In the genomic region with DNA sequence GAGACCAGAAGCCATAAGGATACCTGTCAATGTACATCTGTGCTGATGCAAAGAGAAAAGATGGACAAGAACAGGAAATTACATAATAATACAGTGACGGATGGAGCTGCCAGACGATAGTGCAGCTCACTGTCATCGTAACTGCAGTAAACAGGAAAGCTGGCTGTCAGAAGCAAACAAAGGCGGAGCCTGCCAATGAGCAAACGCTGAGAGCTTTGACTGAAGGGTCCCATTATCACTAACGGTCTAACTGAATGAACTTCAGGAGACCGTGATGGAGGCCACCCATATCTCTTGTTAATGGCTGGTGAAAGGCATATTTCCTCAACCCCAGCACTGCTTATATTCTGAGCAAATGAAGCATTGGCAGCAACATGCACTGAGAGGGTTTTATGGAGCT, we compare ENCODE assay signal across 16 mouse cellular contexts.
A peak's percentile ranks its signal among the peaks of the same experiment; 100 is the strongest.
DNase-seq lines count a peak whose midpoint lies in the region; ATAC-seq lines count a peak whose summit lies in the region.
"Had no signal": no experiment of that assay in that cellular context is flagged by ENCODE, and none has a peak within 500 bp of the region (broad histone marks: within the 10 kb centered on the region; RNA-seq: fewer than 3 reads in every experiment).

No protein-coding gene starts in this region.

- H3K4me3 ChIP-seq in forebrain, embryonic 15.5 days = no peak overlapping the region
- no peak overlapping the region for H3K4me3 ChIP-seq in forebrain, embryonic 12.5 days (replicated peaks)
- H3K4me3 ChIP-seq in liver, embryonic 13.5 days (replicated peaks) = 0 out of 2 replicates have a peak overlapping the region, but pooled peaks have one; percentile 12
- H3K4me3 ChIP-seq: heart, embryonic 13.5 days; hindbrain, embryonic 12.5 days; limb, embryonic 15.5 days had no signal

- peak; percentile 17 for DNase-seq in c-Kit-positive CD71-positive TER-119-negative erythroid progenitor cells, embryonic 14.5 days (ENCODE audit: low read depth)
- peak; percentile 8 for DNase-seq in liver, embryonic 13.5 days
- DNase-seq in cerebellum, adult 18-20 months = no peak
- DNase-seq in gastrocnemius, postnatal 10 days = no peak
- DNase-seq in kidney, postnatal 10 days = no peak
- DNase-seq: cerebellum, adult 11-12 months; gastrocnemius, postnatal 14 days; kidney, adult 11 months; kidney, postnatal 36 days; right cerebral cortex, adult 18-20 months had no signal

- ATAC-seq in forebrain, embryonic 15.5 days (replicated peaks) = 0 out of 2 replicates have a peak, but pooled peaks have one; percentile 10
- ATAC-seq in forebrain, embryonic 12.5 days (ENCODE audit: low FRiP score) = no peak
- ATAC-seq in erythroblast, adult 5-6 weeks (replicated peaks; ENCODE audit: low FRiP score, poor library complexity, severe bottlenecking) = 0 out of 2 replicates have a peak, but pooled peaks have one; percentile 43
- peak; percentile 56 for ATAC-seq in liver, embryonic 13.5 days (ENCODE audit: low read depth)

- H3K36me3 ChIP-seq in forebrain, embryonic 15.5 days = no peaks in the 10 kb centered on the region
- no peaks in the 10 kb centered on the region for H3K36me3 ChIP-seq in forebrain, embryonic 12.5 days (replicated peaks)
- H3K36me3 ChIP-seq in liver, embryonic 13.5 days = no peaks in the 10 kb centered on the region
- H3K36me3 ChIP-seq: heart, embryonic 13.5 days; hindbrain, embryonic 12.5 days; limb, embryonic 15.5 days had no signal

- H3K27me3 ChIP-seq in forebrain, embryonic 15.5 days = peaks cover 29% of the 10 kb centered on the region
- peaks cover 83% of the 10 kb centered on the region for H3K27me3 ChIP-seq in forebrain, embryonic 12.5 days
- no peaks in the 10 kb centered on the region for H3K27me3 ChIP-seq in liver, embryonic 13.5 days
- H3K27me3 ChIP-seq: heart, embryonic 13.5 days; limb, embryonic 15.5 days had no signal

- H3K27ac ChIP-seq in forebrain, embryonic 15.5 days (replicated peaks) = no peak overlapping the region
- no peak overlapping the region for H3K27ac ChIP-seq in forebrain, embryonic 12.5 days
- H3K27ac ChIP-seq in liver, embryonic 13.5 days = 0 out of 2 replicates have a peak overlapping the region, but pooled peaks have one; percentile 25
- H3K27ac ChIP-seq: heart, embryonic 13.5 days; hindbrain, embryonic 12.5 days; limb, embryonic 15.5 days had no signal

- peak overlapping the region; percentile 1; the same call in 1 of the 2 replicates for H3K4me2 ChIP-seq in forebrain, embryonic 15.5 days (replicated peaks)
- no peak overlapping the region; the same call in 1 of the 2 replicates for H3K4me2 ChIP-seq in forebrain, embryonic 12.5 days
- H3K4me2 ChIP-seq in liver, embryonic 13.5 days = peak overlapping the region; percentile 42
- H3K4me2 ChIP-seq: heart, embryonic 13.5 days; hindbrain, embryonic 12.5 days; limb, embryonic 15.5 days had no signal

- peaks cover 34% of the 10 kb centered on the region for H3K4me1 ChIP-seq in forebrain, embryonic 15.5 days
- H3K4me1 ChIP-seq in forebrain, embryonic 12.5 days = peaks cover 31% of the 10 kb centered on the region
- peaks cover 26% of the 10 kb centered on the region for H3K4me1 ChIP-seq in liver, embryonic 13.5 days (replicated peaks)

- 21% methylated on average over 7 of the region's 7 CpGs for WGBS in forebrain, embryonic 15.5 days
- 29% methylated on average over 7 of the region's 7 CpGs for WGBS in forebrain, embryonic 12.5 days
- 15% methylated on average over 7 of the region's 7 CpGs for WGBS in liver, embryonic 13.5 days (ENCODE audit: insufficient replicate concordance)

- no peaks in the 10 kb centered on the region; the same call in 1 of the 2 replicates for H3K9me3 ChIP-seq in forebrain, embryonic 15.5 days
- H3K9me3 ChIP-seq in forebrain, embryonic 12.5 days = 0 out of 2 replicates have a peak, but pooled peaks cover 4% of the 10 kb centered on the region
- no peaks in the 10 kb centered on the region; the same call in 1 of the 2 replicates for H3K9me3 ChIP-seq in liver, embryonic 13.5 days (replicated peaks)
- H3K9me3 ChIP-seq: hindbrain, embryonic 12.5 days; limb, embryonic 15.5 days had no signal

- H3K9ac ChIP-seq in forebrain, embryonic 15.5 days (replicated peaks) = no peak overlapping the region
- H3K9ac ChIP-seq in forebrain, embryonic 12.5 days = no peak overlapping the region
- no peak overlapping the region for H3K9ac ChIP-seq in liver, embryonic 13.5 days
- H3K9ac ChIP-seq: heart, embryonic 13.5 days; hindbrain, embryonic 12.5 days; limb, embryonic 15.5 days had no signal

Comparison
In these comparisons a context has a peak if more than half of its experiments do, and no peak if none do; other contexts are left out.
1. DNase-seq: peak in c-Kit-positive CD71-positive TER-119-negative erythroid progenitor cells, embryonic 14.5 days (single experiment) and liver, embryonic 13.5 days (single experiment); none in cerebellum, adult 18-20 months (0 of 2), gastrocnemius, postnatal 10 days (single experiment) and kidney, postnatal 10 days (single experiment).